Mouse (Mus musculus): ENCODE results near the gene Arih2. TPM values are rescaled to one million over a fixed set of nuclear protein-coding genes. Genes with fewer than 3 reads are reported as not detected.
"Not testable (repeated sequence)": the region's sequence is repeated elsewhere in the genome, so short reads cannot be mapped to it uniquely, and the experiment has no call there.

Gene Arih2
- total RNA-seq, 2 experiments from 2014 or later = 36.0 to 79.9 TPM

DNA sequence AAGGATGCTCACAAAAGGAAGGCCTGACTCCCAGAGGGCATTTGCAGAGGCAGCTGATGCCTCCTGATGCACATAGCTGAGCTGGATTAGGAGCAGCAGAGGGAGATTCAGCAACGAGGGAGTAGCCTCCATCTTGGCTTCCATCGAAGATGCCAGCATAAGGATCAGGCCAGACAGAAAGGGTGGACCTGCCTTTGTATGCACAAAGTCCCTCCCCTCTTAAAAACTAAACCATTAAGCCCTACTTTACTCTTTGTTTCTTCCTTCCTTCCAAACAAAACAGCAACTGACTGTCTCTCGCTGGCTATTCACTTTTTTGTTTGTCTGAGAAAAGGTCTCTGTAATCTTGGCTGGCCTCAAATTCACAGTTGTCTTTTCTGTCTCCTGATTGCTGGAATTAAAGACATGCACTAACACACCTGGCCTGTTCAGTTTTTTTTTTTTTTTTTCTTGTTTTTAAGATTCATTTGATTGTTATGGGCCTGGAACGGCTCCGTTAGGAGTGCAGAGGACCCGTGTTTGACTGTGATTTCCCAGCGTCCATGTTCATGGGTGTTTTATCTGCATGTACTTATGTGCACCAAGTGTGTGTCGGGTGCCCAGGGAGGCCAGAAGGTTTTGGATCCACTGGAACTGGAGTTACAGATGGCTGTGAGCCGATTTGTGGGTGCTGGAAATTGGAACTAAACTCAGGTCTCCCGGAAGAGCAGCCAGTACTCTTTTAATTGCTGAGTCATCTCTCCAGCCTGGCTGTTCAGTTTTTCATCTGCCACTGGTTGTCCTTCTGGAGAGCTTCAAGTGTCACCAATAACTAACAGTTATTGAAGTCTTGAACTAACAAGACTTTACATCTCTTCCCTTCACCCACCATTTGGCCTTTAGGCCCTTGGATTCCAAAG is 5.6 kb upstream of the Arih2 start:
- ATAC-seq (replicated peaks; ENCODE audit: low FRiP score, poor library complexity, severe bottlenecking) = peak; percentile 85

DNA sequence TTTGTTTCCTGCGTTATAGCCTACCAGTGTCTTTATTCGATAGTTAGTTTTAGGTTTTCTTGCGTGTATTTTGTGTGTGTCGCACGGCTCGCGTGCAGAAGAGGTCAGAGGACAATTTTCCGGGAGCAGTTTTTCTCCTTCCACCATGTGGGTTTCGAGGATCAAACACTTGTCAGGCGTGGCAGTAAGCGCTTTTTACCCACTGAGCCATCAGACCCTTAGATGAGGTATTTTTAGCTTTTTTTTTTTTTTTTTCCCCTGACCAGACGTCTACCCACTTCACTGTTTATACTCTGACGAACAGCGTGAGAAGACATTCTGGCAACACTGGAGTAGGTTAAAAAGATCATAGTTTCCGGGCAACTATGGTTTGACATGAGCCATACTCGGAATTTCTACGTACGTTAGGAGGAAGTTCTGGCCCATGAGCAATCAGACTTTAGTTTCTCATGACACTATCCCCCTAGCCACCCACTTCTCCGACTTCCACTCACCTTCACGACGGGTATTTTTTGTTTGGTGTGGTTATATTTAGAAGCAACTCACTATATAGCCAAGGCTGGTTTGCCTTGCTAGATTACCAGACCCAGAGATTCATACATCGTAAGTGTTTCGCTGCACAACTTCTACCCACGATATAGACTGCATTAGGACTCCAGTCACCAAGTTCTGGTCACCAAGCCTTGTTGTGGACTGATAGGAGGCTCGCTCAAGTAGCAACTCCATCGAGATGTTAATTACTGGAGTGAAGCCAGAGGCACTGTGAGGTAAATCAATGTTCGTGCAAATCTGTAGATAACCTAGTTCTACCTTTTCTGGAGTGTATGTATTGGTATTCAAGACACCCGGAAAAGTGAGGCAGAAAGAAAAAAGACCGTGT is 615 bp upstream of the Arih2 start:
- no peak; the same call in 1 of the 2 replicates for ATAC-seq (replicated peaks; ENCODE audit: low FRiP score, poor library complexity, severe bottlenecking)

DNA sequence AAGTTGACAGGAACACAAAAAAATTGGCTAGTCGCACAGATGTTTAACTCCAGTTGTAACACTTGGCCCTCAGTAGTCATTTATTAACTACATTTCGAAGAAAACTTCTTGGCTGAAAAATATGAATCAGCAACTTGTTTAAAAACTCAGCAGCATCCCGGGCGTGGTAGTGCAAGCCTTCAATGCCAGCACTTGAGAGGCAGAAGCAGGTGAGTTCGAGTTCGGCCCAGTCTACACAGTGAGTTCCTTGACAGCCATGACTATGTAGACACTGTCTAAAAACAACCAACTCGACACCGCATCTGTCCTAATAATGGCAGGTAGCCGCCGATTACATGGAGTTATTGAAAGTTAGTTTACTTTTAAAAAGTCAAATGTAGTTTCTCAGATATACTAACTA is 1.0 kb downstream of the Arih2 start:
- ATAC-seq (replicated peaks; ENCODE audit: low FRiP score, poor library complexity, severe bottlenecking) = peak; percentile 46; the same call in 1 of the 2 replicates

DNA sequence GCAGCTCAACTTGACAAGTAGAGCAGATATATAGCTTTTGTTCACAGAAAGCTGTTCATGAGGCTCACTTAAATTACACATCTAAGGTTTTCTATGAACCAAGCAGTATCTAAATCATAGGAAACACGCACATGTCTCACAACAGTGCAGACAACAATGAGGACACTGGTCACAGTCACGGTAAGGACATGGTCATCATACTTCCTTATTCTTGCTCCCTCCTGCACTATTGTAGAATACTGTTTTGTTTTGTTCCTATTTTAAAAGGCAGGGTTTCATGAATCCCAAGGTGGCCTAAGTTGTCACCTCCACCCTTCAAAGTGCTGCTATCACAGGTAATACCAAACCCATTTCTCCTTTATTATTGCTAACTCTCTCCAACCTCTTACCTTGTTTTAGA is 9.4 kb downstream of the Arih2 start:
- ATAC-seq (replicated peaks; ENCODE audit: low FRiP score, poor library complexity, severe bottlenecking) = no peak

DNA sequence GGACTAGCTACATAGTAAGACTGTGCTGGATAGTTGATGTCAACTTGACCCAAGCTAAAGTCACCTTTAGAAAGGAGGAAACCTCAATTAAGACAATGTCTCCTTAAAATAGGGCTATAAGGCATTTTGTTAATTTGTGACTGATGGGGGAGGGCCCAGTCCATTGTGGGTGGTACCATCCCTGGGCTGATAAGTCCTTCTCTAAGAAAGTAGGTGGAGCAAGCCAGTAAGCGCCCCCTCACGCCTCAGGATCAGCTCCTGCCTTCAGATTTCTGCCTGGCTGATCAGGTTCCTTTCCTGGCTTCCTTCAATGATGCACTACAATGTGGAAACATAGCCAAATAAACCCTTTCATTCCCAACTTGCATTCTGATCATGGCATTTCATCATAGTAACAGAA is 13.8 kb downstream of the Arih2 start:
- ATAC-seq (replicated peaks; ENCODE audit: low FRiP score, poor library complexity, severe bottlenecking) = peak; percentile 53

DNA sequence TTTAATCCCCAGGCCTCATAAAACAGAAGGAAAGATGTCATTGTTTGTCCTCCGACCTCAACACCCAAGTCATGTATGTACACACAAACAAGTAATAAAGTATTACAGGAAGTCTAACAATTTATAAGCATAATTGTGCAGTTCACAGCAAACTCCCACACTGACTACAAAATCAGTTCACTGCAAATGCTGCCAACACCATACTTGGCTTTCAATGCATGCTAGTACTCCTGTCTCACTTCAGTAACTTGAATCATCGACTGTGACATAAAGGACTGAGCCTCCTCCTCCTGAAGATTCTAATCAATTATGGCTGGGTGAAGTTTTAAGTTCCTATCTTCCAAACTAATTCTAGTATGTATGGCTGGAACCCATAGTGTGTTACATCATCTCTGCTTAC is 15.3 kb downstream of the Arih2 start:
- no peak for ATAC-seq (replicated peaks; ENCODE audit: low FRiP score, poor library complexity, severe bottlenecking)

DNA sequence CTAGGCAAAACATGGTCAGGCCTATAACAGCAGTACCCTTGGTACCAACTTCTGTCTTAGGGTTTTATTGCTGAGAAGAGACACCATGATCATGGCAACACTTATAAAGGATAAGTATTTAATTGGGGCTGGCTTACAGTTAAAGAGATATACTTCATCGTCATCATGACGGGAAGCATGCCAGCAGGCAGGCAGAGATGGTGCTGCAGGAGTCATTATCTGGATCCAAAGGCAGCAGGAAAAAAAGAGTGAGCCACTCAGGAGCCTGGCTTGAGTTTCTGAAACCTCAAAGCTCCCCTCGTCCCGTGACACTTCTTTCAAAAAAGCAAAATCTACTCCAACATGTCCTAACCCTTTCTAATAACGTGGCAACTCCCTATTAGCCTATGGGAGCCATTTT is 16.8 kb downstream of the Arih2 start:
- peak; percentile 72 for ATAC-seq (replicated peaks; ENCODE audit: low FRiP score, poor library complexity, severe bottlenecking)

DNA sequence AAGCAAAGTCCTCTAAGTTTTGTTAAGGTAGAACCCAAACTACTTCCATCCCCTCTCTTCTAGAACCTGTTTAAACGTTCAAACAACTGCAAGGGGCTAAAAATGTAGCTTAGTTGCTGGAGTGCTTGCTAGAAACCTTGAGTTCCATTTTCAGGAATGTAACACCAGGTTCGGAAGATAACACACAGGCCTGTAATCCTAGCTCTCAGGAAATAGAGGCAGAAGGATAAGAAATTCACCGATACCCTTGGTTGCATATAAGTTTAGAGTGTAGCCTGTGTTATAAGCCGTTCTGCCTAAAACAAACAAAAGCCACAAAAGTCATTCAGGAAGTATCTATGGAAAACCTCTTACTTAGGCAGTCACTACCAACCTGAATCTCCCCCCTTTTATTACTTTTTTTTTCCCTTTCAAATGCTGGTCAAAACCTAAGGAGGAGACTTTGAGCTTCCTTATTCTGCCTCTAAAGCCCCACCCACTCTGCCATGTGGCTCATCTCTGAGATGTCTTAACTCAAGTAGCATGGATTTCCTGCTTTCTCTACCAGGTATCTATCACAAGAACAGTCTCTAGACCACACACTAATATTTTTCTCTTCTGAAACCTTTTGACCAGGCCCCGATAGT is 17.4 kb downstream of the Arih2 start:
- no peak for ATAC-seq (replicated peaks; ENCODE audit: low FRiP score, poor library complexity, severe bottlenecking)

DNA sequence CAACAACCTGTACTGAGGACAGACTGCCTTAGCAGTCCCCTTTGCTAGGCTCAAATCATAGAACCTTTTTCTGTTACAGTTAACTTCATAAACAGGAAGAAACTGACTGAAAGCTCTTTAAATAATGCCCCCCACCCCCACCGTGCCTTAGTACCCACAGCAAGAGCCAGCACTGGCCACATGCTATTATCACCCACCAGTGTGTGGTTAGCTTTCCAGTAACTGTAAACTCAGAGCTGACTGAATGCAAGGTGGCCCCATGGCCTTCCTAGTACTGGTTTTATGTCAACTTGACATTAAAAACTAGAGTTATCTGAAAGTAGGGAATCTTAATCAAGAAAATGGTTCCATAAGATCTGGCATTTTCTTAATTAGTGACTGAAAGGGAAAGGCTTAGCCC is 18.5 kb downstream of the Arih2 start:
- no peak for ATAC-seq (replicated peaks; ENCODE audit: low FRiP score, poor library complexity, severe bottlenecking)

DNA sequence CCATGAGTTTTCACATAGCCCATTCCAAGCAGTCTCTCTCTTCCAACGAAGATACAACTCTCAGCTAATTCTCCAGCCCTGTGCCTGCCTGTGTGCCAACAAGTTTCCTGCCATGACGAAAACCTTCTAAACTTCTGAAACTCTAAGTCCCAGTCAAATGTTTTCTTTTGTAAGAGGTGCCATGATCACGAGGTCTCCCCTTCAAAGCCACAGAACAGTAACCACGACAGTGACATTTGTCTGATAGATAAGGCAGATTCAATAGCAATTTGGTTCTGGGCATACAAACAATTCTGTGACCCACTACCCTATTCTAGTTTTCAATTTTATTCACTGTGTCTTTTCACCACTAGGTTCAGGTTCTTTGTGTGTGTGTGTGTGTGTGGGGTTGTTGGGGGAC is 21.0 kb downstream of the Arih2 start:
- ATAC-seq (replicated peaks; ENCODE audit: low FRiP score, poor library complexity, severe bottlenecking) = no peak

DNA sequence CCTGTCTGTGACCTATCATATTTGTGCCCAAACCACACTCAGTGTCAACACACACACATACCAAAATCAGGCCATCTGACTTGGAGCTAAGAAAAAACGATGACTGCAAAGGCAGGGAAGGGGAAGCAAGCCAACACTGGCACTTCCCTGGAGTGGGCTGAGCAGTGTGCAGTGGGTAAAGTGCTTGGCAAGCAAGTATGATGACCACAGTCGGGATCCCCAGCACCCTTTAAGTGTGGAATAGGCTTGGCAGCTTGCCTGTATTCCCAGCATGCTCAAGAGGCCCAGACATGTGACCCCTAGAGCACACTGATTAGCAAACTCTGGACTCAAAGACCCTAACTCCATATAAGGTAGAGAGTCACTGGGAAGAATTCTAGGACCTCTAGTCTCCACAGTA is 22.7 kb downstream of the Arih2 start:
- no peak for ATAC-seq (replicated peaks; ENCODE audit: low FRiP score, poor library complexity, severe bottlenecking)

DNA sequence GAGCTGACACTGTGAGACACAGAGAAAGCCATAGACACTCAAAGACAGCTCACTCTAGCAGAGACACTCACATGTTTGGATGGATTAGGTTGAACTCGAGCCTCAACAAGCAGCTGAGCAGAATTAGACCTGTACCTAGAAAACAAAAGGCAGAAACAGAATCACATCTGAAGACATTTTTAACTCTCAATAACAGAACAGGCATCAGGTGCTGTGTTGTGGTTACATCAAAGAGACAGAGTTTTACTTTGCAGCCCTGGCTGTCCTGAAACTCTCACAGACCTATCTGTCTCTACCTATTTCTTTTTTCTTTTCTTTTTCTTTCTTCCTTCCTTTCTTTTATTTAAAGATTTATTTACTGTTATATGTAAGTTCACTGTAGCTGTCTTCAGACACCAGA is 31.9 kb downstream of the Arih2 start:
- no peak for ATAC-seq (replicated peaks; ENCODE audit: low FRiP score, poor library complexity, severe bottlenecking)

DNA sequence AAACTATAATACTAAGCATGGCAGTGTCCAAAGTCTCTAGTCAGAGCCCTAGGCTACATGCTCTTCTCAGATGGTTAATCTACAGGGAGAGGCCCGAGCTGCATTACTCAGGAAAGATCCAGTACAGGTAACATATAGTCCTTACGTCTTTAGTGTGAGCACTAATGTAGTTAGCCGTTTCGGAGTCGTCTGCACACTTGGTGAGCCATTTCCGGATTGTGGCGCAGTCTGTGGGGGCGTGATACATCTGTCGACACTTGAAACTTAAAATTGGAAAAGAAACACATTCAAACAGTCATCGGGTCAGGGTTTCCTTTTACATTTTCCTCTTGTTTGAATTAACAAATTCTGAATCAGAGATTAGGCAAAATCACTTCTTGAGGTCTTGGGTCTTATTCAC is 37.7 kb downstream of the Arih2 start:
- ATAC-seq (replicated peaks; ENCODE audit: low FRiP score, poor library complexity, severe bottlenecking) = no peak

DNA sequence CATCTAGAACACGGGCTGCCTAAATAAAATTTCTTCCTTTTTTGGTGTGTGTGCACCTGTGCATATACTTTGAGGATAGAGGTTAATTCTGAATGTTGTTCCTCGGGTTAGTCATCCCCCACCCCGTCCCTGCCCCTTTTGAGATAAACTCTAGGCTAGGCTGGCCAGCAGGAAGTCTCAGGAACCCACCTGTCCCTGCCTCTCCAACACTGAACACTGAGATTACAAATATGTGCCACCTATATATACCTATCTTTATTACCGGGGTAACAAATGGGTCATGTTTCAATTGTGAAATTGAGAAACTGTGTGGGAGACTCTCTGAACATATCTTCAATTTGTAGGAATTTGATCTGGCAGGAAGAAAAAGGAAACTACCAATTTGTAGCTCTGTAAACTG is 40.3 kb downstream of the Arih2 start:
- ATAC-seq (replicated peaks; ENCODE audit: low FRiP score, poor library complexity, severe bottlenecking) = no peak

DNA sequence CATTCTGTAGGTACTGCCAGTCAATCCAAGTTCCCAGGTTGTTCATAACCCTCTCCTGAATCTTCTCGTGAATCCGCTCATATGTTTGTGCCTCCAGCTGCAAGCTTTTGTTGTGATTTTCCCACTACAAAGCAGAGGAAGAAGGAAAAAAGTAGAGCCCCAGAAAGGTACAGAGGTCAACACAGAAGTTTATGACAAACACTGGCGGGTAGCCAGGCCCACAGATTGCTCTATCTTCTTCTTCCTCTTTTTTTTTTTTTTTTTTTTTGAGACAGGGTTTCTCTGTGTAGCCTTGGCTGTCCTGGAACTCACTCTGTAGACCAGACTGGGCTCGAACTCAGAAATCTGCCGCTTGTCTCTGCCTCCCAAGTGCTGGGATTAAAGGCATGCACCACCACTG is 41.3 kb downstream of the Arih2 start:
- ATAC-seq (replicated peaks; ENCODE audit: low FRiP score, poor library complexity, severe bottlenecking) = not testable (repeated sequence)

DNA sequence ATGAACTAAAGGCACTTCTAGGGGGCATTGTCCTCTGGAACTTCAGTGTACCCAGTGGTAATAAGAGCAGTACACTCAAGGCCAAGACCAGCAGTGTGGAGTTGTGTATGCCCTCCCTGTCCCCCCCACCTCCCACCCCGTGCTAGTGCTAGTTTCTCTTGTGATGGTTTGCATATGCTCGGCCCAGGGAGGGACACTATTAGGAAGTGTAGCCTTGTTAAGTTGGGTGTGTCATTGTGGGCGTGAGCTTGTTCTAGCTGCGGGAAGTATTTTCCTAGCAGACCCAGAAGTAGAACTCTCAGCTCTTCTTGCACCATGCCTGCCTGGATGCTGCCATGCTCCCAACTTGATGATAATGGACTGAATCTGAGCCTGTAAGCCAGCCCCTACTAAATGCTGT is 47.2 kb downstream of the Arih2 start:
- ATAC-seq (replicated peaks; ENCODE audit: low FRiP score, poor library complexity, severe bottlenecking) = no peak

DNA sequence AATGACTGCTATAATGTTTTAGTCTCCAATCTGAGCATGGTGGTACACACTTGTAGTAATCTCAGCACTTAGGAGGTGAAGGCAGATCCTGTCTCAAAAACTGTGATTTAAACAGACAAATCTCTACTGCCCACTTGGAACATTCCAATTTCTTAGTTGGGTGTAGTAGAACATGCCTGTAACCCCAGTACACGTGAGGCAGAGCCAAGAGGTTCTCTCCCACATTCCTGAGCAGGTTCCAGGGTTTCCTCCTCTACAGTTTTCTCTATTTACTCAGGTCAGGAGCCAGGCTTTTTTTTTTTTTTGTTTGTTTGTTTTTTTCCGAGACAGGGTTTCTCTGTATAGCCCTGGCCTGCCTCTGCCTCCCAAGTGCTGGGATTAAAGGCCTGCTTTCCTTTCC is 49.2 kb downstream of the Arih2 start:
- no peak for ATAC-seq (replicated peaks; ENCODE audit: low FRiP score, poor library complexity, severe bottlenecking)

DNA sequence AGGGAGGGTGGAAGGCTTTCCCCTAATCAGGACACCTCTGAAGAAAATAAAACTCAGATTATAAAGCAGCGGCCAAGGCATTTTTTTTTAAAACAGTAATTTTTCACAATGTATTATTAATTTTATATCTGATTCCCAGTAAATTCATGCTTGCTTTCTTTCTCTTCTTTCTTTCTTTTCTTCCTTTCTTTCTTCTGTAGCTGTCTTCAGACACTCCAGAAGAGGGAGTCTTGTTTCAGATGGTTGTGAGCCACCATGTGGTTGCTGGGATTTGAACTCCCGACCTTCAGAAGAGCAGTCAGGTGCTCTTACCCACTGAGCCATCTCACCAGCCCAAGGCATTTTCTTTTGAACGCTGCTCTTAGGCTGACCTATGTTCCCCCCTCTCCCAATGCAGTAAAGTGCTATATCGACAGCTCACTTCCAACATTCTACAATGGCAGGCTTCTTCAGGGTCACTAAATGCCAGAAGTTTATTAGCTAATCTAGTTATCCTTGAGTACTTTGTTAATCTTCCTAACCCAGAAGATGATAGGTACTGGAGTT is 50.1 kb downstream of the Arih2 start:
- ATAC-seq (replicated peaks; ENCODE audit: low FRiP score, poor library complexity, severe bottlenecking) = no peak

DNA sequence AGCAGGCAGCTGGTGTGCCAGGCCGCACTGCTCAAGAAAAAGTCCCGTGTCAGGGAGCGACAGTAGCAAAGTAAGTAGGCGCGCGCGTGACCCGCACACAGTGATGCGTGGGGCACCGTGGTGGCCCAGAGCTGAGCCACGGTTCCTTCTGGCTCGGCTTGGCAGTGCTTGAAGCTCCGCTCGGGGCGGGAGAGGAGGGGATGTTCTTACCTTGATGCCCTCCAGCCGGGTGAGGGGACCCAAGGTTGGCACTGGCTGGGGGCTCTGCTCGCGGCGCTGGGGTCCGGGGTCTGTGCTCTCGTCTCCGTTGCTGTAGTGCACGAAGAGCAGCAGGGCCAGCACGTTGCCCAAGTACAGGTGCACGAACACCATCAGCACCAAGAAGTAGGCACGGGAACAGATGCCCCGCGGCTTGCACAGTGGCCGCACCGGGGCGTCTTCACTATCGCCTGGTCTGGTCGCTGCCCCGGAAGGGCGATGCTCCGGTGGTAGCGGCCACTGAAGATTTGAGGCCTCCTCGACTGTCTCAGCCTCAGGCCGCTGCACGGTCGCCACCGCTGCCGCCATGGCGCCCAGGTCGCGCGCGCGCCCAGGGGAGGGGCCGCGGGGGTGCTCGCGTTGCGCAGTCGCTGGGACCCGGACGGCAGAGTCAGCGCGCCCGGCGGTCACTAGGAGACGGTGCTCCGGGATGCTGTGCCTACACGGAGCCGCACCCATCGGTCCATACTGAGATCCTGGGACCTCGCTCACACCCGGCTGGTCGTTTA is 52.0 kb downstream of the Arih2 start, which contains the start of gene P4htm:
Gene P4htm (minus strand): TSS at position 670 of the 767 bp plus-strand sequence.
- ATAC-seq (replicated peaks; ENCODE audit: low FRiP score, poor library complexity, severe bottlenecking) = peak; percentile 47; the same call in 1 of the 2 replicates

Data from erythroid progenitor cell, adult 5-6 weeks (primary cell).